Mouse (Mus musculus) bone marrow, adult 2 months (tissue): ENCODE measurements around the gene Zic2.

Source experiments
- CTCF ChIP-seq: fragments of 200-500 bp; IDR thresholded peaks from 2 replicates; pipeline ENCODE4 v1.5.1; 2011; ENCODE audit warnings: low read length, control low read depth; ENCODE audit not compliant: control insufficient read depth, insufficient read depth
- POLR2A ChIP-seq: fragments of 200-500 bp; IDR thresholded peaks from 2 replicates; pipeline ENCODE4 v1.6.1; 2011; ENCODE audit warnings: low read depth, mild to moderate bottlenecking, control low read depth, low read length, borderline replicate concordance; ENCODE audit not compliant: control insufficient read depth

- TF ChIP-seq CTCF (no peak), POLR2A (no peak)
Measured at GRCm38 (mm10) chr14:122466756-122467362, 8.4 kb upstream of the Zic2 start.
